Mouse (Mus musculus) G1E-ER4 (cell line): Measurements from ENCODE around the gene Zscan26. TPM values are rescaled to one million over a fixed set of nuclear protein-coding genes. Genes with fewer than 3 reads are reported as not detected.

Experiments used
- GATA1 ChIP-seq: IDR thresholded peaks from one replicate; pipeline ENCODE4 v1.8.0; 2012; ENCODE audit warnings: low read length, inconsistent platforms
- polyA plus RNA-seq: library from polyadenylated mRNA; stranded (reverse); fragments of >175 nt; gene quantifications from 2 replicates; pipeline ENCODE4 v1.2.3, GENCODE M21; 2012

Gene Zscan26
- polyA plus RNA-seq, 1 experiment, result 3.1 TPM

DNA sequence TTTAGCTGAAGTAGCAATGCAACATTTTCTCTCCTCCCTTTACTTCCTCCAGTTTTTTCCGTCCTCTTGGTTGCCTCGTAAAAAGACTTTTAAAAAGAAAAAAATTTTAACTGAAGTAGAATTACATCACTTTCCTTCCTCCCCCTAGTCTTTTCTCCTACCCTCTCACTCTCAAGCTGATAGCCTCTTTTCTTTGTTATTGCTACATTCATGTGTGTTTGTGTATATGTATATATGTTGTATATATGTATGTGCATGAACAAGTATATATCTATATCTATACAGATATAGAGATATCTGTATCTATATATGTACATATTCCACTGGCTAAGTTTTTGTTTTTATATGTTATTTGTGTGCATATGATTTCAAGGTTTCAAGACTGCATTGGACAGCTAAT, 50.7 kb downstream of the Zscan26 start:
- no peak for TF ChIP-seq GATA1

DNA sequence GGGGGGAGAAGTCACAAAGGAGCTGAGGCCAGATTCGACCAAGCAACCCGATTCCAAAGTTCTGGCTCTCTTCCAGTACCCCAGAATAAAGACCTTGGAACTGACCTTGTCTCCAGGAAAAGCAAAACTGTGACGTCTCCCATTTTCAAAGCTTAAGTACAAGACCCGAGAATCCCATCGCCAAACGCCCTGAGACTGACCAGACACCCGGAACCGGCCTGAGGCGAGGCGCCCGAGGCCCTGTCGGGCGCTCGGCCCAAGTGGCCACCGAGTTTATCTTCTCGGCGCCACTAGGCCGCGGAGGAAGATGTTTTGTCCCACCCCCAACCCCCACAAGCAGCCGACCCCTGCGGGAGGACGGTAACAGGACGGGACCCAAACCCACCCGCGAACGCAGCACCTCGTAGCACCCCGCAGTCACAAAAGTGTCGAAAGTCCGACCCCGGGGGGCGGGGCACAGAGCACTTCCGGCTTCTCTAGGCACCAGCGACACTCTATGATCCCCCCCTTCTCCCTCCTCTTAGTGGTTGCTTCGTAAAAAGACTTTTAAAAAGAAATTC, 51.2 kb downstream of the Zscan26 start, which contains the start of gene Zkscan3:
Gene Zkscan3, minus strand, starts transcription at position 469 of the 560 bp plus-strand sequence.
- no peak for TF ChIP-seq GATA1

DNA sequence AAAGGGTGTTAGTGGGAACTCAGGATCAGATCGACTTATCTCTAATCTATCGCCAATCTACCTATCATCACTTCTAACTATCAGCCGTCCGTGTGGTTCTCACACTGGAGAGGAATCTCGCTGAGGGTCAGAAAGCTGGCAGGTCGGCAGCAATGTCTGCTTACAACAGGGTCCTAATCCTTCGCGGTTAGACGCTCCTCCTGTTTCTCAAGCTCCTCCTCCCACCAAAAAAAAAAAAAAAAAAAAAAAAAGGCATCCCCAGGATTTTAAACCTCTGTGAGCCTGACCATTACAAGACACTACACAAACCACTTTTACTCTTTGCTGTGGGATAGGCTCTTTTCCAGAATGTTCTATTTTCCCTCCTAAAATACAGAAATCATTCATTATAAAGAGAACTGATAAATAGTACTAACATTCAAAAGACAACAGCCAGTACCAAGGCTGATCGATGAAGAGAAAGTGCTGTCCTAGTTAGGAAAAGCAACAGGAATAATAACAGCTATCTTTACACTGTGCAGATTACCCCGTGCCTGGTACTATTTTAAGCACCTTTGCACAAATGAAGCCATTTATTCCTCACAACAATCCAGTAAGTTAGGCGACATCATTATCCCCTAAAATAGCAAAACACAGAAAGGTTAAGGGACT, 51.8 kb downstream of the Zscan26 start:
- no peak for TF ChIP-seq GATA1

DNA sequence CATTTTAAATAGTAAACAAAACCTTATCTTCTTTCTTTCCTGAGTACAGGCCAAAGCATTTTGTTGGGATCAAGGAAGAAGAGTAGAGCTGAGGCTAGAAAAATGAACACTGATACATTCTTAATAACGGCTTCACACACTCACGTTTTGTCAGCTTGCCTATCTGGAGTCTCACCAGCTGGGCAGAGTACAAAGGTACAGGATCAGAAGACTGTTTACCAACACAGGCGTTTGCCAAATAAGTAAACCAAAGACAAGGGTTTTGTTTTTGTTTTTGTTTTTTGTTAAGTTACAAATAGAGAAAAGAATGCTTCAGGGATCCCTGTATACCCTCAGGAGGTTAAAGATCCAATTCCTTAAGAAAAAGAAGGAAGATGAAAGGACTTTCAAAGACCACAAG, 52.4 kb downstream of the Zscan26 start:
- no peak for TF ChIP-seq GATA1

DNA sequence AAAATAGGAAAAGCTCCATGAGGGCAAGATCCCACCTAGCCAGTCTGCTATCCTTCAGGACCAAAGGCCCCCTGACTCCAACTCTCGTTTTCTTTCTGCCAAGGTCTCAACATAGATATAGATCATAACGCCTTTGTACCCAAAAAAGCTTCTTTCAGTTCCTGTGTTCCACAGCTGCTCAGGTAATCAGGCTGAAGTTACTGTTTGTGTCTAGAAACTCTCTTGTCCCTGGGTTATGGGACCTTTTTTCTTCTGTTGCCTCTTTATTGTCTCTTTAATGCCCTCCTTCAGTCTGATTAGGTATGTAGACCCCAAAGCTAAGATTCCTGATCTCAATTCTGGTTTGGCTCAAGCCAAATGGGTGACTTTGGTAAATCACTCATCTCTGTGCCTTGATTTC, 56.0 kb downstream of the Zscan26 start:
- TF ChIP-seq GATA1, result no peak

DNA sequence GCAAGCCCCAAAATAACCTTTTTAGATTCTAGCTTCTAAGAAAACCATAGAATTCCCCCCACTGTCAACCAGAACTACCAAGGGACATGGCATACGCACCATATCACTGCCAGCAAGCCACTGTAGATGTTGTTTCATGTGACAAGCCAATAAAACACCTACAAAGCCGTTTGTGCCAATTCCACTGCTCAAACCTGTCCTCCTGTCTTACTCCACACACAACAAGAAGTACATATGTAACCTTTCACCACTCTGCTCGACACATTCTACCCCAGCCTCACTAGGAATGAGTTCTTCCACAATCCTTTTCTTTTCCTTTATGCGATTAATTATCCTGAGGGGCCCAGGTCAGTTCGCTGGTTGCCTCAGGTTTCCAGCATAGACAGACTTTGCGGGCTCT, 57.9 kb downstream of the Zscan26 start:
- TF ChIP-seq GATA1, result no peak

DNA sequence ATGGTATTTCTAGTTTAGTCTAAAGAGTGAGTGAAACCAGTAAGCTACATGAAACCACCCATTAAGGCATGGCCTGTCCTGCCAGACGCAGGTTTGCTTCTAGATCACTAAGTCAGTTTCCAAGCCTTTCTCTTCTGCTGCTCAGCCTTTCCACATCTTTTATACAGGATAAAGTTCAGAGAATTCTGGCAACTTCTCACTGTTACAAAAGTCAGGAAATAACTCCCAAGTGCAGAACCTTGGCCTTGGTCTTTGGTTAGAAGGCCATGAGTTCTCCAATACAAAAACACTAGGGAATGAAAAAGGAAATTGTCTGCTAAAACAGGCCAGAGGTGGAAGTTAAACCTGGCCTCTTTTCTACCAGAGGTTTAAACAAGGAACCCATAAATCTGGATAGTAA, 58.3 kb downstream of the Zscan26 start:
- TF ChIP-seq GATA1, result no peak

Other genes starting within 250 kb of the Zscan26 start
- gene Gpx5, start 161.0 kb downstream of the Zscan26 start, polyA plus RNA-seq, result not detected in 2 replicates
- not detected in 2 replicates for gene Gpx6, start 141.6 kb downstream of the Zscan26 start, polyA plus RNA-seq
- not detected in 2 replicates for gene Olfr1367, start 106.8 kb downstream of the Zscan26 start, polyA plus RNA-seq
- gene Zscan12, start 90.9 kb downstream of the Zscan26 start, polyA plus RNA-seq, result 2.9 and 3.9 TPM in 2 replicates
- gene Zkscan3, start 51.0 kb downstream of the Zscan26 start, polyA plus RNA-seq, result 3.7 and 4.9 TPM in 2 replicates
- 0.17 and 0.22 TPM in 2 replicates for gene Pgbd1, start 12.7 kb downstream of the Zscan26 start, polyA plus RNA-seq
- gene Nkapl, start 14.8 kb upstream of the Zscan26 start, polyA plus RNA-seq, result 1.1 and 1.9 TPM in 2 replicates
- gene Zkscan4, start 25.2 kb upstream of the Zscan26 start, polyA plus RNA-seq, result not detected in 2 replicates
- gene Gm10065, start 25.7 kb upstream of the Zscan26 start, polyA plus RNA-seq, result not detected in 2 replicates
- gene AK157302, start 41.5 kb upstream of the Zscan26 start, polyA plus RNA-seq, result 0.04 TPM in 1 of 2 replicates, not detected in the other
- 16.7 and 23.3 TPM in 2 replicates for gene Gm11273, start 47.7 kb upstream of the Zscan26 start, polyA plus RNA-seq
- 5.9 and 6.2 TPM in 2 replicates for gene Zkscan8, start 77.4 kb upstream of the Zscan26 start, polyA plus RNA-seq
- gene Olfr1366, start 89.1 kb upstream of the Zscan26 start, polyA plus RNA-seq, result not detected in 2 replicates
- not detected in 2 replicates for gene Olfr1535, start 106.2 kb upstream of the Zscan26 start, polyA plus RNA-seq
- gene Olfr1364, start 128.0 kb upstream of the Zscan26 start, polyA plus RNA-seq, result not detected in 2 replicates
- not detected in 2 replicates for gene Olfr1362, start 160.3 kb upstream of the Zscan26 start, polyA plus RNA-seq
- gene Olfr11, start 188.8 kb upstream of the Zscan26 start, polyA plus RNA-seq, result not detected in 2 replicates
- gene Olfr1361, start 209.7 kb upstream of the Zscan26 start, polyA plus RNA-seq, result not detected in 2 replicates
- gene Olfr1360, start 223.7 kb upstream of the Zscan26 start, polyA plus RNA-seq, result not detected in 2 replicates
- gene Olfr1359, start 244.4 kb upstream of the Zscan26 start, polyA plus RNA-seq, result not detected in 2 replicates